Mouse (Mus musculus) myocyte (in vitro differentiated cells): ENCODE measurements around the gene Gdf1. TPM values are rescaled to one million over a fixed set of nuclear protein-coding genes. Genes with fewer than 3 reads are reported as not detected.
A peak's percentile ranks its signal among the peaks of the same experiment; 100 is the strongest.

Source experiments
- H3K27me3 ChIP-seq: one replicate; pipeline ENCODE4 v1.6.1; 2011; ENCODE audit not compliant: control insufficient read depth, insufficient read depth, insufficient read length
- H3K36me3 ChIP-seq: one replicate; pipeline ENCODE4 v1.6.1; 2011; ENCODE audit not compliant: control insufficient read depth, insufficient read depth
- H3K4me2 ChIP-seq: one replicate; pipeline ENCODE4 v1.6.1; 2011; ENCODE audit warnings: low read depth, control low read depth
- H3K4me3 ChIP-seq: one replicate; pipeline ENCODE4 v1.5.1; 2011; ENCODE audit warnings: mild to moderate bottlenecking, control low read depth, moderate library complexity
- H3K79me2 ChIP-seq: one replicate; pipeline ENCODE4 v1.6.1; 2011; ENCODE audit not compliant: control insufficient read depth, insufficient read depth
- H3ac ChIP-seq: one replicate; pipeline ENCODE4 v1.6.1; 2011; ENCODE audit not compliant: control insufficient read depth, insufficient read length
- CEBPB ChIP-seq: IDR thresholded peaks from 2 replicates; pipeline ENCODE4 v1.6.1; 2011; ENCODE audit warnings: mild to moderate bottlenecking, moderate library complexity; ENCODE audit not compliant: poor library complexity, insufficient read depth, severe bottlenecking
- E2F4 ChIP-seq: IDR thresholded peaks from one replicate; pipeline ENCODE4 v1.6.1; 2011; ENCODE audit warnings: mild to moderate bottlenecking, control low read depth, moderate library complexity; ENCODE audit not compliant: insufficient read depth
- MAX ChIP-seq: IDR thresholded peaks from one replicate; pipeline ENCODE4 v1.6.1; 2011; ENCODE audit warnings: low read depth, mild to moderate bottlenecking, control low read depth
- MYOD1 ChIP-seq, 3 experiments: IDR thresholded peaks; one replicate each; pipeline ENCODE4 v1.6.1; 2011; ENCODE audit warnings: control low read depth in 2 of 3, low read depth in 2 of 3, mild to moderate bottlenecking in 2 of 3, moderate library complexity in 1 of 3; ENCODE audit not compliant: insufficient read length in 2 of 3, control insufficient read depth in 1 of 3
- MYOG ChIP-seq, 3 experiments: IDR thresholded peaks; one replicate each; pipeline ENCODE4 v1.6.1; 2011; ENCODE audit warnings: control low read depth in 2 of 3, low read depth in 2 of 3, mild to moderate bottlenecking in 2 of 3; ENCODE audit not compliant: insufficient read length in 2 of 3, control insufficient read depth in 1 of 3, insufficient read depth in 1 of 3
- POLR2A ChIP-seq: IDR thresholded peaks from one replicate; pipeline ENCODE4 v1.6.1; 2011; ENCODE audit warnings: low read depth, mild to moderate bottlenecking, control low read depth, moderate library complexity; ENCODE audit not compliant: insufficient read length
- POLR2AphosphoS2 ChIP-seq: IDR thresholded peaks from one replicate; pipeline ENCODE4 v1.6.1; 2011; ENCODE audit warnings: low read depth, control low read depth; ENCODE audit not compliant: insufficient read length
- REST ChIP-seq: IDR thresholded peaks from one replicate; pipeline ENCODE4 v1.6.1; 2011; ENCODE audit warnings: mild to moderate bottlenecking, control low read depth, moderate library complexity; ENCODE audit not compliant: insufficient read depth, insufficient read length
- SRF ChIP-seq: IDR thresholded peaks from one replicate; pipeline ENCODE4 v1.6.1; 2011; ENCODE audit warnings: low read depth; ENCODE audit not compliant: control insufficient read depth, insufficient read length
- TCF12 ChIP-seq: IDR thresholded peaks from one replicate; pipeline ENCODE4 v1.6.1; 2011; ENCODE audit warnings: mild to moderate bottlenecking, control low read depth; ENCODE audit not compliant: poor library complexity, insufficient read depth, severe bottlenecking
- TCF3 ChIP-seq: IDR thresholded peaks from one replicate; pipeline ENCODE4 v1.6.1; 2011; ENCODE audit warnings: low read depth, control low read depth; ENCODE audit not compliant: insufficient read length
- USF1 ChIP-seq: IDR thresholded peaks from one replicate; pipeline ENCODE4 v1.6.1; 2011; ENCODE audit warnings: low read depth, mild to moderate bottlenecking, control low read depth, moderate library complexity
- polyA plus RNA-seq: library from polyadenylated mRNA; unstranded; fragments of >200 nt; fragmentation: generic; extraction: Trizol; gene quantifications from one replicate; pipeline ENCODE4 v1.2.1, GENCODE M21; 2012; ENCODE audit warnings: missing spikeins

Gdf1 gene
- polyA plus RNA-seq, 1 experiment: 2.6 TPM

DNA sequence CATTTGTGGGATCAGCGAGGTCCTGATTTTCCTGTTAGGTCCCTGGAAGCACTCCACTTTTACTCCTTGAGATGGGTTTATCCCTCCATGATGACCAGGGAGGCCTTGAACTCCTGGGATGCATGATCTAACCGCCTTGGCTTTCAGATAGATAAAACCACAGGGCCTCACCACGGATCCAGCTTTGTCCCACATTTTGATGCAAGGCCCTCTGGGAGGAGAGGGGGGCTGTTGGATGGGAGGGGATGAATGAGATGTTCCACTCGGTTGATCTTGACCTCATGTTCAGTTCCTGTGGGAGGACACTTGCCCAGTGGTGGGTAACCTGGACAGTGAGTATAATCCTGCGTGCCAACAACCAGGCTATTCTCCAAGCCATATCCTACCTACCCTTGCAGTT is 45.2 kb upstream of the Gdf1 start:
- Histone ChIP-seq H3K79me2 (peaks cover 9% of the 10 kb centered on the region), H3ac (no peak overlapping the region), H3K4me2 (peak overlapping the region; percentile 15), H3K27me3 (no peaks in the 10 kb centered on the region), H3K36me3 (peaks cover 7% of the 10 kb centered on the region), H3K4me3 (peak overlapping the region; percentile 69)
- TF ChIP-seq MYOG (IDR thresholded peaks at IDR 0.05; ENCODE audit: control insufficient read depth in 1 of 3, insufficient read depth in 1 of 3, insufficient read length in 2 of 3, low read depth in 2 of 3): no peak
- no peak for TF ChIP-seq POLR2AphosphoS2
- no peak for TF ChIP-seq CEBPB
- no peak for TF ChIP-seq MAX
- no peak for TF ChIP-seq REST
- TF ChIP-seq POLR2A: no peak
- TF ChIP-seq TCF3: no peak
- no peak for TF ChIP-seq TCF12
- TF ChIP-seq MYOD1 (IDR thresholded peaks at IDR 0.05; ENCODE audit: control insufficient read depth in 1 of 3, insufficient read length in 2 of 3, low read depth in 2 of 3): no peak
- TF ChIP-seq USF1: no peak
- no peak for TF ChIP-seq E2F4
- TF ChIP-seq SRF: no peak

- H3ac ChIP-seq: no peak overlapping the region
- no peak overlapping the region for H3K4me2 ChIP-seq
- no peaks in the 10 kb centered on the region for H3K27me3 ChIP-seq
- peaks cover 9% of the 10 kb centered on the region for H3K79me2 ChIP-seq
- peaks cover 7% of the 10 kb centered on the region for H3K36me3 ChIP-seq
- no peak for TF ChIP-seq CEBPB
- no peak for TF ChIP-seq POLR2A
- TF ChIP-seq REST: no peak
- no peak for TF ChIP-seq MAX
- no peak for TF ChIP-seq USF1
- no peak for TF ChIP-seq TCF12
- TF ChIP-seq TCF3: no peak
- TF ChIP-seq POLR2AphosphoS2: no peak
- no peak for TF ChIP-seq MYOG (IDR thresholded peaks at IDR 0.05; ENCODE audit: control insufficient read depth in 1 of 3, insufficient read depth in 1 of 3, insufficient read length in 2 of 3, low read depth in 2 of 3)
- TF ChIP-seq MYOD1 (IDR thresholded peaks at IDR 0.05; ENCODE audit: control insufficient read depth in 1 of 3, insufficient read length in 2 of 3, low read depth in 2 of 3): no peak
- no peak for TF ChIP-seq E2F4
- H3K4me3 ChIP-seq: no peak overlapping the region
These were observed 44.3 kb upstream of the Gdf1 start for GRCm38 (mm10) chr8:70285304-70285703.

DNA sequence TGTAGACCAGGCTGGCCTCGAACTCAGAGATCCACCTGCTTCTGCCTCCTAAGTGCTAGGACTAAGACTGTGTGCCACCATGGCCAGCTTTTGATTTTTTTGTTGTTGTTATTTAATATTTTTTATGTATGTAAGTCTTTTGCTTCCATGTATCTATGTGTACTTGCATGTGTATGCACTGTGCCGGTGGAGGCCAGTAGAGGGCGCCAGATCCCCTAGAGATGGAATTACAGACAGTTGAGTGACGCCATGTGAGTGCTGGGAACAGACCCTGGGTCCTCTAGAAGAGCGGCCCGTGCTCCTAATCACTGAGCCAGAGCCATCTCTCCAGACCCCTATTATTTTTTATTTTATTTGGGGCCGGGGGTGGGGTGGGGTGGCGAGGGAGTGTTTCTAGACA is 42.9 kb upstream of the Gdf1 start:
- TF ChIP-seq SRF: no peak
- TF ChIP-seq E2F4: no peak
- TF ChIP-seq MAX: no peak
- TF ChIP-seq TCF12: no peak
- no peak for TF ChIP-seq MYOG (IDR thresholded peaks at IDR 0.05; ENCODE audit: control insufficient read depth in 1 of 3, insufficient read depth in 1 of 3, insufficient read length in 2 of 3, low read depth in 2 of 3)
- Histone ChIP-seq H3ac (no peak overlapping the region), H3K4me2 (no peak overlapping the region), H3K36me3 (peaks cover 7% of the 10 kb centered on the region), H3K27me3 (no peaks in the 10 kb centered on the region), H3K4me3 (no peak overlapping the region), H3K79me2 (peaks cover 9% of the 10 kb centered on the region)

GRCm38 (mm10) chr8:70293988-70294405 is 35.6 kb upstream of the Gdf1 start:
- Histone ChIP-seq H3K4me3 (no peak overlapping the region), H3K36me3 (peaks cover 14% of the 10 kb centered on the region), H3ac (no peak overlapping the region), H3K79me2 (no peaks in the 10 kb centered on the region), H3K27me3 (no peaks in the 10 kb centered on the region), H3K4me2 (no peak overlapping the region)
- TF ChIP-seq POLR2AphosphoS2 (peak; percentile 56), MYOD1 (IDR thresholded peaks at IDR 0.05; ENCODE audit: control insufficient read depth in 1 of 3, insufficient read length in 2 of 3, low read depth in 2 of 3) (no peak)

GRCm38 (mm10) chr8:70300881-70301280 is 28.7 kb upstream of the Gdf1 start:
- Histone ChIP-seq H3K4me2 (peak overlapping the region; percentile 86), H3ac (no peak overlapping the region), H3K36me3 (peaks cover 20% of the 10 kb centered on the region), H3K79me2 (peaks cover 41% of the 10 kb centered on the region), H3K27me3 (no peaks in the 10 kb centered on the region), H3K4me3 (peak overlapping the region; percentile 100)
- TF ChIP-seq TCF3 (no peak), MYOD1 (IDR thresholded peaks at IDR 0.05; ENCODE audit: control insufficient read depth in 1 of 3, insufficient read length in 2 of 3, low read depth in 2 of 3) (no peak), CEBPB (no peak), USF1 (no peak), SRF (no peak), E2F4 (no peak), POLR2A (no peak), MAX (no peak), MYOG (IDR thresholded peaks at IDR 0.05; ENCODE audit: control insufficient read depth in 1 of 3, insufficient read depth in 1 of 3, insufficient read length in 2 of 3, low read depth in 2 of 3) (no peak), TCF12 (no peak), REST (no peak), POLR2AphosphoS2 (no peak)
